Mouse (Mus musculus) cortical plate, adult 2 months (tissue): ENCODE measurements at regions not wholly inside any gene's neighbourhood (a gene's known extent, or its start where the extent isn't known, plus 50 kb on each side); places are given as distances from the start of the nearest gene placed in this dataset.
A peak's percentile ranks its signal among the peaks of the same experiment; 100 is the strongest.

Experiments
- H3K27ac ChIP-seq: fragments of 200-500 bp; 2 replicates; pipeline ENCODE4 v1.5.1; 2012; ENCODE audit warnings: low read length, control low read depth, inconsistent platforms; ENCODE audit not compliant: insufficient read depth
- H3K4me1 ChIP-seq: fragments of 200-500 bp; 2 replicates; pipeline ENCODE4 v1.6.1; 2011; ENCODE audit warnings: low read length; ENCODE audit not compliant: control insufficient read depth, insufficient read depth
- H3K4me3 ChIP-seq: fragments of 200-500 bp; 2 replicates; pipeline ENCODE4 v1.5.1; 2011; ENCODE audit warnings: mild to moderate bottlenecking, low read length, control low read depth; ENCODE audit not compliant: insufficient read depth
- CTCF ChIP-seq: fragments of 200-500 bp; IDR thresholded peaks from 2 replicates; pipeline ENCODE4 v1.5.1; 2011; ENCODE audit warnings: mild to moderate bottlenecking, control low read depth, low read length; ENCODE audit not compliant: insufficient read depth; ENCODE audit errors: extremely low read depth
- POLR2A ChIP-seq: fragments of 200-500 bp; IDR thresholded peaks from 2 replicates; pipeline ENCODE4 v1.6.1; 2011; ENCODE audit warnings: mild to moderate bottlenecking, low read length, control low read depth; ENCODE audit not compliant: insufficient read depth; ENCODE audit errors: extremely low read depth

DNA sequence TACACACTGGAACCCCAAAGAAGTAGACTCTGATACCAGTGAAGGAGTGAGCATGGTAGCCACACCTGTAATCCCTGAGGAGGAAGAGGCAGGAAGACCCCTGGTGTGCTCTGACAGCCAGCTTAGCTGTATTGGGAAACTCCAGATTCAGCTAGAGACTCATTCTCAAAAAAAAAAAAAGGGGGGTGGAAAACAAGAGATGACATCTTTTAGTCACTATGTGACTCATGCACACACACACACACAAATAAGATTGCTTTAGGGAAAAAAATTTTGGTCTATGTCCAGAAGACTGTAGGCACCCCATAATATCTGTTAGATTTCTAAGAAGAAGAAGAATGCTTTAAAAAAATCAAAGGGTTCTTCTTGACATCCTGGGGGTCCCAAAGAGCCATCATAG is 287.6 kb downstream of the Tns1 start:
- H3K4me3 ChIP-seq = no peak overlapping the region
- no peaks in the 10 kb centered on the region for H3K4me1 ChIP-seq
- no peak overlapping the region for H3K27ac ChIP-seq
- TF ChIP-seq CTCF (no peak), POLR2A (no peak)

DNA sequence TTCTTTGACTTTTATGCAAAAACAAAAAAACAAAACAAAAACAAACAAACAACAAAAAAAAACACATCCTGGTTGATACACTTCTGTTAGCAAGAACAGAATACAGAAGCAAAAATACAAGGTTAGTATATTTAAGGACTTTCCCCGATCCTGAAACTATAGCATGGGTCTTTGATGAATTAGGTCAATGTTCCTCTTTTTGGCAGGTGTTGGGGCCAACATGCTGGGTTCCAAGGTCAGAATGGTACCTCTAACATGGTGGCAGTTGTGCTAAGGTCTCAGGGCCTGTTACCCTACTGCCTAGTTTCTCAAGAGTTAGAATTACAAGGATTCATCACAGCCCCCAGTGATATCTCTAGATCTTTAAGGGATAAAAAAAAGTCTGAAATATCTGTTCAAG is 289.7 kb downstream of the Tns1 start:
- no peak overlapping the region for H3K27ac ChIP-seq
- H3K4me3 ChIP-seq = no peak overlapping the region
- H3K4me1 ChIP-seq = no peaks in the 10 kb centered on the region
- TF ChIP-seq CTCF (no peak), POLR2A (no peak)

DNA sequence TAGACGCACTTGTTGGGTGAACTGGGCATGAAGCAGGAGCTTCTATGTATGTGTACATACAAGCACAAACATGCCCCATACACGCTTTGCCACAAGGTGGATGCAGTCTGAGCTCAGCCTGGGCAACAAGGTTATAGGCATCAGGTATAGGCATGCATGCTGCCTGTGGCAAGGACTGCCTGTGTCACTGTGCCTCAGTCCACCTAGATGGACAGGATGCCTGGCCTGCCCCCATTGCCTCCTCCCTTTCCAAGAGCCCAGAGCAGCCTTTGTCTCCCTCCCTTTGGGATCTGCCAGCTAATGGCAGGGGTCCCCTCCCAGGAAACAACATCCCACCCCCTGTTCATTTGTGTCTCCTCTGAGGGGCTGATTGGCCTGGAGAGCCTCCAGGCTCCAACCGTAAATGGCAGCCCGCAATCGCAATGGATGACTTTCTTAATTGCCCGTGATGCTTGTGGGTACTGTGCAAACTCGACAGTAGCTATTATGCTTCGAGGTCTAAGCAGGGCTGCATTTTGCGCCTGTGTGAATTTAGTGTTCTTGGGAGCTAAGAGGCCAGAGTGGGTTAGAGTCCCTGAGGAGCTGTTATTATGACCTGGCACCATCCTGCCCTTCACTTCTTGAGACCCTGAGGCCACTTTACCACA is 293.6 kb downstream of the Tns1 start:
- Histone ChIP-seq H3K27ac (no peak overlapping the region), H3K4me3 (no peak overlapping the region)
- TF ChIP-seq CTCF = no peak
- no peak for TF ChIP-seq POLR2A

DNA sequence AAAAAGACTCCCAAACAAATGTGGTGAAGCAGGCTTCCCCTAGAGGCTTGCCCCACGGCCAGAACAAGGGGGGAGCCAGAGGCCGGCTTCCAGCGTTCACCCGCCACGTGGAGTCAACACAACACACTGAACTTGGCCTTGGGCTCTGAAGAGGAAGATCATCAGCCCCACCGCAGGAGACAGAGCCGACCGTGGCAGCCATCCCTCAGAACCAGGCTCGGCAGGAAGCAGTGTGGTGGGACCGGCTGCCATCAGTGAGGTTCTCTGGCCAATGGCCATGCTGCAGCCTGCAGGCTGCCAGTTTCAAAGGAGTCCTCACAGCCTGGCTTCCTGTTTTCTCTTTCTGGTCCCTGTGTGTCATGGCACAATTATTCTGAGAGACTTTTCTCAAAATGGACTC is 295.3 kb downstream of the Tns1 start:
- no peak for TF ChIP-seq CTCF
- no peak for TF ChIP-seq POLR2A
- no peak overlapping the region for H3K4me3 ChIP-seq
- H3K27ac ChIP-seq = no peak overlapping the region

More for the DNA sequence above, 293.6 kb downstream of the Tns1 start:
- H3K4me1 ChIP-seq = no peaks in the 10 kb centered on the region

DNA sequence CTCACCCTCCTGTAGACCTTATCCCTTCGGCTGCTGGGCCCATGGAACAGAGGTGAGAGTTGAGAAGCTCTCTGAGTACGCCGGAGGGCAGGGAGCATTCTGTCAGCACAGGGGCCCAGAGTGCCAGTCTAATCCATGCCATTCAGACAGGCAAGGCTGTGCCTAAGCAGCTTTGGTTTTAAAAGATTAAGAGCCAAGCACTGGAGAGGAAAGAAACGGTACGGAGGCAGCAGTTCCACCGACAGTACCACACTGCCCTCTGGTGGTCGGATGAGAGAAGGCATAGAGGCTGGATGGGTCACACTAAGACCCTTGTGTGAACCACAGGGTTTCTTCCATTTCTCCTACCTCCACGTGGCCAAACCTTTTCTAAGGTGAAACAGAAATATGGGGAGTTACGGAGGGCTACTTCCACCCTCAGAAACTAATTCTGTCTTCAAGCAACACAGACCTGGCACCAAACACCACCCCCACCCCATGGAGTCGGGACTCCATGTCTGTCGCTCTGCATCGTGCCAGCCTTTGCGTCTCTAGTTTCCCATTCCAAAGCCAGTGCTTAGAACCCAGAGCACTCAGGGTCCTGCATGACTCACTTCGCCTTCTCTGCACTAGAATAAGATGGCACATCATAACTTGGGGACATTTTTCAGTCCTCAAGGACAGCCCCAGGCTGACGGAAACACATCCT is 297.9 kb downstream of the Tns1 start:
- no peak for TF ChIP-seq POLR2A
- TF ChIP-seq CTCF = peak; percentile 99
- Histone ChIP-seq H3K27ac (no peak overlapping the region), H3K4me3 (no peak overlapping the region), H3K4me1 (no peaks in the 10 kb centered on the region)

More for the DNA sequence above, 295.3 kb downstream of the Tns1 start:
- H3K4me1 ChIP-seq = no peaks in the 10 kb centered on the region

DNA sequence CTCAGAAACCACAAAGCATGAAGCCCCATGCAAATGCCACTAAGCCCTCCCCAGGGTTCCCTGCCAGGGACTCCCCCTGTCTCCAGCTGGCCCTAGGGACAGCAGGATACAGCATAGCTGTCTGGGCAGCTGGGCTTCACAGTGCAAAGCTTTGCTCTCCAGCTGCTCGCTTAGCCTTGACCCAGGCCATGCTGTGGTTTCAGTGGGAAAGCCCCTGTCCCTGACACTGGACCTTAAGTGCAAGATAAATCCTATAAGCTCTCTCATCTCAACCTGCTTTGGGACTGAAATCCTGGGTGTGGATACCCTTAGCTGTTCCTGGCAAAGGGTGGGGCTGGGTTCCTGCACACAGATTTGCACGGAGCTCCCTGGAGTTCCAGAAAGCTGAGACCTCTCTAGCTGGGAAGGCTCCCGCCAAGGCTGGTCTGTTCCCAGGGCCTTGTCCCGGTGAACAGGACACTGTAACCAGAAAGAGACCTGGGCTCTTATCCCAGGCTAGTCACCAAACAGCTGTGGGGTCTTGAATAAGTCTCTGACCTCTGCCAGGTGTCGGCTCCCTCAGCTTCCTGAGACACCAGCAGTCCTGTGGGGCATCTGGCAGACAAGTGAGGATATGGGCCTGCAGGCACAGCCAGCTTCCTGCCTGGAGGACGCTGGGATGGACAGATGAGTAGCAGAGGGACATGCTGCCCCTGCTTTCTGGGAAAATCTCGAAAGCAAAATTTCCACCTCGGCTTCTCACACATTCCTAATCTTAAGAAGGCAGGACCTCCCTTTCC is 299.7 kb downstream of the Tns1 start:
- TF ChIP-seq POLR2A (no peak), CTCF (no peak)
- Histone ChIP-seq H3K4me3 (no peak overlapping the region), H3K4me1 (no peaks in the 10 kb centered on the region), H3K27ac (no peak overlapping the region)

DNA sequence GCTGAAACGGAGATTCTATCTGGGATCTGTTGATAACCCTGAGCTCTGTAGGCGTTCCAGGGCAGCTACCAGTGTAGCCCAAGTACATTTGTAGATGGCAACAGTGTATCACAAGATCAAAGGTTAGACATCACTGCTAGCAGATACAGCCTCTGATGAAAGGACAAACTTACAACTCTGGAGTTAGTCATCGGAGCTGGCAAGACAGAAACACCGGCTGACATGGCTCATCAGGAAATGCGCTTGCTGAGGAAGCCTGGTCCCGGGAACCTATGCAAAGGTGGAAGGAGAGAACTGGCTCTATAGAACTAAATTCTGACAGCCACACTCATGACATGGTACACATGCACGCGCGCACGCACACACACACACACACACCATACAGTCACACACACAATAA is 300.5 kb downstream of the Tns1 start:
- H3K4me1 ChIP-seq = no peaks in the 10 kb centered on the region
- no peak overlapping the region for H3K27ac ChIP-seq
- TF ChIP-seq POLR2A (no peak), CTCF (no peak)
- no peak overlapping the region for H3K4me3 ChIP-seq

DNA sequence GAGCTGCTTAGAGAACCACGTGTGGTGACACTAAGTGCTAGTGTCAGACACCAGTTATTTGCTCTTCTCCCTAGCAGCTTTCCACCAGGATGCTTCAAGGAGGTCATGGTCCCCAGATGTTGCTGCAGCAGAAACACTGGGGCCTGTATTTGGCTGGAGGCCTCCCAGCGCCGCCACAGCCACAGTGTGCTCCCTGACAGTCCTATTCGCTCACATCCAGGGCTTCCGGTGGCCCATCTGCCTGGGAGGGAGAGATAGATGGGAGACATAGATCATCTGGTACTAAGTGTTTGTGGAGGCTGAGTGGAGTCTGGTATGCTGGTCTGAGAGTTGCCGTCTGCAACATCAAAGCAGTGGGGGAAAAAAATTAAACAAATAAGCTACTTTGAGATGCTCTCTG is 301.6 kb downstream of the Tns1 start:
- TF ChIP-seq POLR2A = no peak
- H3K4me3 ChIP-seq = no peak overlapping the region
- no peak overlapping the region for H3K27ac ChIP-seq
- H3K4me1 ChIP-seq = no peaks in the 10 kb centered on the region

DNA sequence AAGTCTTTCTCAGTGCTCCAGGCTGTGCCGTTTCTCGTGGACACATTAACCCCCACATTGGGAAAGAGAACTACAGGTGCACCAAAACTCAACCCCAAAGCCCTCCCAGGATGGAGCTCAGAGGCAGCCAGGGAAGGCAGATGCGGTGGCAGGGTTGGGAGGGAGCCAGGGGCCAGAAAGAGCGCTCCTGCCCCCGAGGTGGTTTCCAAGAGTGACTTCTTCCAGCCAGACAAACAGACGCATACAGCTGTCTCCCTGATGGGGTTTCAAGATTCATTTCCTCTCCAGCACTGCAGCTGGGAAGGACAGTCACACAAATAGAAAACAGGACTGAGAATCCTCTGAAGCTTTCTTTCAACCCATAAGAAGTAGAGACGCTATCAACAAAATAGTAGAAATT is 303.5 kb downstream of the Tns1 start:
- Histone ChIP-seq H3K27ac (no peak overlapping the region), H3K4me1 (no peaks in the 10 kb centered on the region), H3K4me3 (no peak overlapping the region)
- no peak for TF ChIP-seq POLR2A
- TF ChIP-seq CTCF = no peak

DNA sequence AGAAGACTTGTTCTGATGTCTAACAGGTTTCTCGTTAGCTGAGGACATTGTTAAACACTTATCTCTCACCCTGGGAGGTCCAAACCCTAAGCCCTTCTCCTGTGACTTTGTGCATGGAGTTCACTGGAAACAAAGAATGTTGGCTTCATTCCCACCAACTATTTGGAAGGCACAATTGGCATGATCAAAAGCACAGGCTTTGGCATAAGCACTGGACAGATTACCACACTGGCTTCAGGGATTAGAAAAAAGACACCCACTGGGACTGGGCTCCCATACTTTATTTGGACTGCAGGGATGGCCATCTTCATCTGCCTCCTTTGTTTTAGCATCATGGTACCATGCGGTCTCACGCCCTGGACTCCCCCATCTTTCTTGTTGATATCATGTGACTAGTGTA is 317.0 kb downstream of the Tns1 start:
- Histone ChIP-seq H3K27ac (no peak overlapping the region), H3K4me3 (no peak overlapping the region), H3K4me1 (no peaks in the 10 kb centered on the region)
- TF ChIP-seq CTCF (no peak), POLR2A (no peak)
